Mouse (Mus musculus): ENCODE results near the gene 1700123O20Rik.

The 1700123O20Rik gene

DNA sequence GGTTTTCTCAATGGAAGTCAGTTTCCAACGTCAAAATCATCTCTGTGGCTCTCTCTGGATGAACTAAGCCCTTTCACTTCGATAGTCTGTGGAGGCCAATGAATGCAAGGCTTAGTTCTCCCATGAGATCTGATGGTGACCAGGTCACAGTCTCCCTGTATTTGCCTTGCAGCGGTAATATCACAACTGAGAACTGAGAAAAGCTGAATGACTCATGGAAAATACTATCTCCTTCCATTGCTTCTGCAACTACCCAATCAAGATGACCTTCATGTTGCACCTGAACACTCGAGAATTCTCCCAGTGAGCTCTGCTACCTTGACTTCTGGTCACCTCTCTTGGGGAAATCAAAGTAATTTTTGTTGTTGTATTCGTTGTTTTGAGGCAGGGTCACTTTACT lies 41.5 kb downstream of the 1700123O20Rik start:
- no peak for DNase-seq

- no peak for DNase-seq
Measured at GRCm38 (mm10) chr14:54728823-54729653, 43.0 kb downstream of the 1700123O20Rik start.

DNA sequence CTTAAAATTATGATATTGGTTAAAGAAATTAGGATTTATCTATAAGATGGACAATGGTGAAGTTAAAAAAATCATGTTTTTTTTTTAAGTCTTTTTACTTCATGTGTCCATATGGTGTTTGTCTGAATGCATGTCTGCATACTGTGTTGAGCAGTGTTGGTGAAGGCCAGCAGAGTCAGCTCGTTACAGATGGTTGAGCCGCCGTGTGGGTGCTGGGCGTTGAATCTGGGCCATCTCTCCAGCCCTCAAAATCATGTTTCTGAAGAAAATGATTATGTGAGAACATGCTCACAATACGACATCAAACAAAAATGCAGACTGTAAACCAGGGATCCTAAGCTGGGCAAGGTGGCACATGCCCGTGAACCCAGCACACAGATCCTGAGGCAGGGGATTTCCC lies 44.3 kb downstream of the 1700123O20Rik start:
- no peak for DNase-seq

DNA sequence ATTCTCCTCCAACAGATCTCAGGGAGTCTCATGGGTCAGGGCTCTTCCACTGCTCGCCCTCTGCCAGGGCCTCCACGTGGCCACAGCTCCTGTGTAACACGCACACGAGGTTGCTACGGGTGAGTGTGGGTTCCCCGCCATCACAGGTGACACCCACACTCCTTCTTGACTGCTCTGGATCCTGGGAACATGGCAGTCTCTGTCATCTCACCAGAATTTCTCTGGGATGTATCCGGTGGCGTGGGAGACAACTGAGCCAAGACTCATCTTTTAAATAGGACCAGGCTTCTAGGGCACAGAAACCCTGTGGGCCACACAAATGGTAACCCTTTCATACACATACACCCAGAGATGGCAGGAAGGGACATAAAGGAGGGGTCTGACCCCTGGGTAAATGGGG lies 46.2 kb downstream of the 1700123O20Rik start:
- no peak for DNase-seq

DNA sequence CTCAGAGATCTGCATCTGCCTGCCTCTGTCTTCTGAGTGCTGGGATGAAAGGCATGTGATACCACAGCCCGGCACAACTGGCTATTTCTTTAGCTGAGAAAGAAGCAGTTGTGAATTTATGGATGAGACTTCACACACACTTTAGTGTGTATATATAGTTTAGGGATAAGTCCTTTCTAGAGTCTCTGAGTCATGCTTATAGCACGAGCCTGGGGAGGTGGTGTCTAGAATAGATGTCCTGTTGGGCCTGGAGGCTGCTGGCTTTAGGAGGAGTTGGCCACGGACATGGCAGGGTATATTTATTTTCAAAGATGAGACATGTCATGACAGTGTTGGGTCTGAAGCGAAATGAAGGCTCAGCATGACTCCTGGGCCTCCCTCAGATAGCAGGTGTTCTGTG lies 48.0 kb downstream of the 1700123O20Rik start:
- DNase-seq = no peak

GRCm38 (mm10) chr14:54735221-54735620 lies 49.2 kb downstream of the 1700123O20Rik start:
- DNase-seq = no peak

GRCm38 (mm10) chr14:54736555-54737552 lies 50.8 kb downstream of the 1700123O20Rik start:
- DNase-seq = peak; percentile 41

- DNase-seq = no peak
Measured at GRCm38 (mm10) chr14:54737634-54738033, 51.6 kb downstream of the 1700123O20Rik start.
